Mouse (Mus musculus): Measurements from ENCODE around the gene Bbx. TPM values are rescaled to one million over a fixed set of nuclear protein-coding genes. Genes with fewer than 3 reads are reported as not detected.

The Bbx gene
- total RNA-seq, 1 experiment: 31.2 TPM

DNA sequence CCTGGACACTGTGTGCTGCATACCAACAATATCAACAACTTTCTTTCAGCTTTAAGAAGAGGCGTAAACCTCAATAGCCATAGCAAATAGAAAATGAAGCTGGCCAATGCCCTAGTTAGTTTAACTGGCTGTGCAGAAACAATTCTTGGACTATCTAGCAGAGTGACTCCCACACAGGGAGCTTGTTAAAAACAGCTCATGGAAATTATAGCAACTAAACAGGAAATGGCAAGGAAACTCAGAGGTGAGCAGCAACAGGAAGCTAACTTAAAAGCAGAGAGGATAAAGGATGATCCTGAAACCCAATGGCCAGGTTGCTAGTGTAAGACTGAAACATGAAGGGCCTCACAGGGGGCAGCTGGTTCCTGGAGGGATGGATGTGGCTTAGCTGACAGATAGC lies 203.4 kb downstream of the Bbx start:
- no peak overlapping the region for H3K27ac ChIP-seq (ENCODE audit: insufficient read depth, low read depth, low read length, poor library complexity, severe bottlenecking)
- in situ Hi-C loops (cut with MboI; ENCODE audit: low sequenced_read_pairs in 2 of 2, unreplicated experiment in 2 of 2): no loop called here
- H3K4me1 ChIP-seq (ENCODE audit: control insufficient read depth in 2 of 2, insufficient read depth in 2 of 2, low read length in 2 of 2, poor library complexity in 1 of 2): no peaks in the 10 kb centered on the region
- no peak overlapping the region for H3K4me3 ChIP-seq (ENCODE audit: insufficient read depth in 1 of 2, low read depth in 1 of 2, low read length in 2 of 2, poor library complexity in 1 of 2, severe bottlenecking in 1 of 2)
- no peak overlapping the region for H3K9ac ChIP-seq (ENCODE audit: insufficient read depth, low read depth, low read length, poor library complexity, severe bottlenecking)
- H3K36me3 ChIP-seq (ENCODE audit: control insufficient read depth, insufficient read depth, low read length, poor library complexity, severe bottlenecking): peaks cover 2% of the 10 kb centered on the region; the same call in 1 of the 2 replicates
- no peaks in the 10 kb centered on the region for H3K9me3 ChIP-seq (ENCODE audit: control insufficient read depth, insufficient read depth, low read depth, low read length)
- DNase-seq (ENCODE audit: low read depth, low spot score): no peak
- TF ChIP-seq HCFC1 (IDR thresholded peaks at IDR 0.05; ENCODE audit: borderline replicate concordance, insufficient read depth, low read length) (no peak), ZNF384 (IDR thresholded peaks at IDR 0.05; ENCODE audit: low read depth, low read length) (no peak), MAFK (IDR thresholded peaks at IDR 0.05; ENCODE audit: insufficient read depth, low read depth, low read length) (no peak), CHD2 (IDR thresholded peaks at IDR 0.05; ENCODE audit: low read depth, low read length) (no peak), ZC3H11A (IDR thresholded peaks at IDR 0.05; ENCODE audit: borderline replicate concordance, low read depth, low read length) (no peak)

DNA sequence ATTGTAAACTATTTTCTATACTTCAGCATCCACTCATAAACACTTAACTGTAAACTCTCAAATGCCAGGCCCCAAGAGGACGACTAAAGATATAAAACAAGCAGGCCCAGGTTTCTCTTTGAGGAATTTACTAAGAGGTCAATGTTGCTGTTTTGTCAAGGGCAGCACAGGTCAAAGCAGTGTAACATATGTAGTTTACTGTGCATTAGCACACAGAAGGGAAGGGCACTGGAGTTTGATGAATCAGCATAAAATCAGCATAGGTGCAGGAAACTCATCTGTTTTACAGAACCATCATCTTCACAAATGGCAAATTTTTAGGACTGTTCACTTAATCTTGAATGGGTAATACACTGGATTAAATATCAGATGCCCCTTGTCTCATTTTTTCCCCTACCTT lies 205.9 kb downstream of the Bbx start:
- no peak overlapping the region for H3K4me3 ChIP-seq (ENCODE audit: insufficient read depth in 1 of 2, low read depth in 1 of 2, low read length in 2 of 2, poor library complexity in 1 of 2, severe bottlenecking in 1 of 2)
- TF ChIP-seq ZC3H11A (IDR thresholded peaks at IDR 0.05; ENCODE audit: borderline replicate concordance, low read depth, low read length) (no peak), ZNF384 (IDR thresholded peaks at IDR 0.05; ENCODE audit: low read depth, low read length) (no peak), MAFK (IDR thresholded peaks at IDR 0.05; ENCODE audit: insufficient read depth, low read depth, low read length) (peak; percentile 78), HCFC1 (IDR thresholded peaks at IDR 0.05; ENCODE audit: borderline replicate concordance, insufficient read depth, low read length) (no peak), CHD2 (IDR thresholded peaks at IDR 0.05; ENCODE audit: low read depth, low read length) (no peak)
- H3K36me3 ChIP-seq (ENCODE audit: control insufficient read depth, insufficient read depth, low read length, poor library complexity, severe bottlenecking): peaks cover 2% of the 10 kb centered on the region; the same call in 1 of the 2 replicates
- no peaks in the 10 kb centered on the region for H3K9me3 ChIP-seq (ENCODE audit: control insufficient read depth, insufficient read depth, low read depth, low read length)
- H3K4me1 ChIP-seq (ENCODE audit: control insufficient read depth in 2 of 2, insufficient read depth in 2 of 2, low read length in 2 of 2, poor library complexity in 1 of 2): no peaks in the 10 kb centered on the region
- DNase-seq (ENCODE audit: low read depth, low spot score): no peak
- in situ Hi-C loops (cut with MboI; ENCODE audit: low sequenced_read_pairs in 2 of 2, unreplicated experiment in 2 of 2): no loop called here
- H3K9ac ChIP-seq (ENCODE audit: insufficient read depth, low read depth, low read length, poor library complexity, severe bottlenecking): no peak overlapping the region
- no peak overlapping the region for H3K27ac ChIP-seq (ENCODE audit: insufficient read depth, low read depth, low read length, poor library complexity, severe bottlenecking)

DNA sequence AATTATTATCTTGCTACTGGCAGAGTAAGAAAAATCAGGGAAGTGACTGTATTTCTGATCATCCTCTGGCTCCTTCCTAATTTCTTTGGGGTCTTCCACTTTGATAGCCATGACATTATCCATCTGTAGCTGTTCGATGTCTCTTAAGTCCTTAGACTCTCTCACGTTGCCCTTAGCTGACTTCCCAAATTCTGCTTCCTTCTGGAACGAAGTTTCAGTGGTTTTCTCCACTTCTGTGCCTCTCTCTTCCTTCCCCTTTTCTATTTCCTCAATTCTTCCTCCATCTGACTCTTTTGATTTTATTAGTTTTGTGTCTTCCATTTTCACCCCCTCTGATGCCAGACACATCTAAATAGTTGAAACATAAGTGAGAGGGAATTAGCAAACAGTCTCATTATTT lies 207.2 kb downstream of the Bbx start:
- peaks cover 3% of the 10 kb centered on the region; the same call in 1 of the 2 replicates for H3K36me3 ChIP-seq (ENCODE audit: control insufficient read depth, insufficient read depth, low read length, poor library complexity, severe bottlenecking)

DNA sequence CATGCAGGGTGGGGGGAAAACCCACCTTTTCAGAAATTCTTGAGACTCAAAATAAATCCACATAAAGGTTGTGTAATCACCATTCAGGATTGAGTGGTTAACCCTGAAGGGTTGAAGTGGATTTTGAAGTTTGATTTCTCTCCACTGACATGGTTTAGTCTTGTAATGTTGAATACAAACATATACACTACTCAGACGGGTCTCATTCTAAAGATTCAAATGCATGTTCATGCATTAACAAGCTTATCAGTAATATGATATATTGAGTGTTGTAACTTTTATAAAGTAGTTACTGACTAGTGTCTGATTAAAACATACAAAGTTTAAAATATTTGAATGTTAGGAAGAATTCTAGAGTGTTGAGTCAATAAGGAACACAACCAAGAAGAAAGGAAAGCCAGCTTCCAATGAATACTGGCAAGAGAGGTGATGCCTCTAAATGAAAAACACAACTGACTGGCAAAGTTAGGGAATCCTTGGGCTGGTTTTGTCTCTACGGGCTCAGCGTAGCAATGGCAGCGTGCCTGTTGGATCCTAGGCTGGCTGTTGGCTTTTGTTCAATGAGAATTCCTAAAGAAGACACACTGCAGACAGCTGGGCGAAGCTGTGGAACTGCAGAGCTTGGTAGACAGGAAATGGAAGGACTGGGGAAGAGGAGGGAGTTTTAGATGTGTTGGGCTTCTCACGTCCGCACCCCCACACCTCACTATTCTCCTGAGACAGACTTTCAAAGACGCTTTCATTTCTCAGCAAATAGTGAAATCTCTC lies 211.3 kb downstream of the Bbx start:
- TF ChIP-seq MAFK (IDR thresholded peaks at IDR 0.05; ENCODE audit: insufficient read depth, low read depth, low read length) (no peak), HCFC1 (IDR thresholded peaks at IDR 0.05; ENCODE audit: borderline replicate concordance, insufficient read depth, low read length) (no peak), ZC3H11A (IDR thresholded peaks at IDR 0.05; ENCODE audit: borderline replicate concordance, low read depth, low read length) (no peak), CHD2 (IDR thresholded peaks at IDR 0.05; ENCODE audit: low read depth, low read length) (no peak), ZNF384 (IDR thresholded peaks at IDR 0.05; ENCODE audit: low read depth, low read length) (no peak)
- Histone ChIP-seq H3K9me3 (ENCODE audit: control insufficient read depth, insufficient read depth, low read depth, low read length) (no peaks in the 10 kb centered on the region), H3K4me3 (ENCODE audit: insufficient read depth in 1 of 2, low read depth in 1 of 2, low read length in 2 of 2, poor library complexity in 1 of 2, severe bottlenecking in 1 of 2) (no peak overlapping the region), H3K27ac (ENCODE audit: insufficient read depth, low read depth, low read length, poor library complexity, severe bottlenecking) (no peak overlapping the region), H3K36me3 (ENCODE audit: control insufficient read depth, insufficient read depth, low read length, poor library complexity, severe bottlenecking) (peaks cover 3% of the 10 kb centered on the region; the same call in 1 of the 2 replicates), H3K9ac (ENCODE audit: insufficient read depth, low read depth, low read length, poor library complexity, severe bottlenecking) (no peak overlapping the region), H3K4me1 (ENCODE audit: control insufficient read depth in 2 of 2, insufficient read depth in 2 of 2, low read length in 2 of 2, poor library complexity in 1 of 2) (no peaks in the 10 kb centered on the region)
- in situ Hi-C loops (cut with MboI; ENCODE audit: low sequenced_read_pairs in 2 of 2, unreplicated experiment in 2 of 2): no loop called here
- DNase-seq (ENCODE audit: low read depth, low spot score): no peak

More for the DNA sequence above, 207.2 kb downstream of the Bbx start:
- DNase-seq (ENCODE audit: low read depth, low spot score): no peak
- TF ChIP-seq HCFC1 (IDR thresholded peaks at IDR 0.05; ENCODE audit: borderline replicate concordance, insufficient read depth, low read length) (no peak), CHD2 (IDR thresholded peaks at IDR 0.05; ENCODE audit: low read depth, low read length) (no peak), ZC3H11A (IDR thresholded peaks at IDR 0.05; ENCODE audit: borderline replicate concordance, low read depth, low read length) (no peak), ZNF384 (IDR thresholded peaks at IDR 0.05; ENCODE audit: low read depth, low read length) (no peak), MAFK (IDR thresholded peaks at IDR 0.05; ENCODE audit: insufficient read depth, low read depth, low read length) (no peak)
- Histone ChIP-seq H3K4me1 (ENCODE audit: control insufficient read depth in 2 of 2, insufficient read depth in 2 of 2, low read length in 2 of 2, poor library complexity in 1 of 2) (no peaks in the 10 kb centered on the region), H3K4me3 (ENCODE audit: insufficient read depth in 1 of 2, low read depth in 1 of 2, low read length in 2 of 2, poor library complexity in 1 of 2, severe bottlenecking in 1 of 2) (no peak overlapping the region), H3K27ac (ENCODE audit: insufficient read depth, low read depth, low read length, poor library complexity, severe bottlenecking) (no peak overlapping the region), H3K9ac (ENCODE audit: insufficient read depth, low read depth, low read length, poor library complexity, severe bottlenecking) (no peak overlapping the region), H3K9me3 (ENCODE audit: control insufficient read depth, insufficient read depth, low read depth, low read length) (no peaks in the 10 kb centered on the region)
- in situ Hi-C loops (cut with MboI; ENCODE audit: low sequenced_read_pairs in 2 of 2, unreplicated experiment in 2 of 2): no loop called here
